Mouse (Mus musculus): ENCODE data around the gene Bet1l.

- TF ChIP-seq CTCF (IDR thresholded peaks at IDR 0.05; ENCODE audit: extremely low read depth, insufficient read length, insufficient replicate concordance, low read depth, low read length) (no peak), POLR2A (IDR thresholded peaks at IDR 0.05; ENCODE audit: low read depth, low read length) (no peak)
Observed at GRCm38 (mm10) chr7:140835758-140836087, 21.7 kb downstream of the Bet1l start.

All from small intestine, adult 2 months (tissue).